Mouse (Mus musculus) cerebellum, postnatal 36 days (tissue): ENCODE data around the gene Rarb.

Experiments used
- DNase-seq, 2 experiments: peaks; one replicate each; pipeline ENCODE4 v3.0.0; 2021 to 2022; ENCODE audit warnings: mixed read lengths in 2 of 2

Gene Rarb

DNA sequence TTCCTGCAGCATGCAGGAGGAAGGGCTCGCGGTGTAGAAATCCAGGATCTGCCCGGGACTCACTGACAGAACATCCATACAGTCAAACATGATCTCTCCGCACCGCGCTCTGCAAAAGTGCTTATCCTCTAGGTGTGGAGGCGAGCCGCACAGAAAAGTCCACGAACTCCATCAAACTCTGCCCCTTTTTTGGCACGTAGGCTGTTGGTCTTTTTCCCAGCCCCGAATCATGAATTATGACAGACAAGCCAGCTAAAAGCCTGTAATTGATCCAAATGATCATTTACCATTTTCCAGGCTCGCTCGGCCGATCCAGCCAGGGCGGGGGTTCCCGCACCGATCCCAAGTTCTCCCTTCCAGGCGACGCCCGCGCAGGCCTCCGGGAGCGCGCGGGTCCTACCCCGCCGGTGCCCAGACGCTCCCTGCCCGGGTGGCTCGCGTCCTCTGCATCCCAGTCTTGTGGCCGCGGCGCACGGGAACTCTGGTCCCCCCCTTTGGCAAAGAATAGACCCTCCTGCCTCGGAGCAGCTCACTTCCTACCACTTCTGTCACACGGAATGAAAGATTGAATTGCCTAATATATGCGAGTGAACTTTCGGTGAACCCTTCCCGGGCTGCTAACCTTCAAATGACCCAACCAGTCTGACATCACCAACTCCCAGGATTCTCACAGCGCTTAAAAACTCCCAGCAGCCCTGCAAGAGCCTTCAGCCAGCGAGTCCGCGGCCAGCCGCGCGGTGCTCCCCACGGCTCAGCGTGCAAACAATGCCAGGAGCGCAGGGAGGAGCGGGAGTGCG, 243.8 kb downstream of the Rarb start:
- peak; percentile 49 to 60 for DNase-seq

- DNase-seq, result no peak
Measured at GRCm38 (mm10) chr14:16573475-16574171, 245.3 kb downstream of the Rarb start.

GRCm38 (mm10) chr14:16572755-16573340, 246.1 kb downstream of the Rarb start:
- no peak for DNase-seq

DNA sequence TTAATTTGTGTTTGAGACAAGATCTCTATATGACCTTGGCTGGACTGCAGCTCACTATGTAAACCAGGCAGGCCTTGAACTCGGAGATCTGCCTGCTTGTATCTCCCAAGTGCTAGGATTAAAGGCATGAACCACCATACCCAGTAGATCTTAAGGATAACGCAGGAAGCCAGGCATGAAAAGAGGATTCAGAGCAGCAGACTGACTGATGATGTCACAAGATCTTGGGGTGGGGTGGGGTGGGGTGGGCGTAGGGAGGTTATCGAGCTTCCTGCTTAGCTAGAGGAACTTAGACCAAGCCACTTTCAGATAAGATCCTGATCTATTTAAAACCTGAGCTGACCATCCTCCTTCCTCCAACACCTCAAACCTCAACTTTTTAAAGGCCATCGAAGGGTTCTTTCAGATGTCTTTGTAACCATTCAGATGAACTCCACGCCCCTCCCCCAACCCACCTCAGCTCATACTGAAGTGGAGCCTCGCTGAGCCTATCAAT, 249.4 kb downstream of the Rarb start:
- no peak for DNase-seq

DNA sequence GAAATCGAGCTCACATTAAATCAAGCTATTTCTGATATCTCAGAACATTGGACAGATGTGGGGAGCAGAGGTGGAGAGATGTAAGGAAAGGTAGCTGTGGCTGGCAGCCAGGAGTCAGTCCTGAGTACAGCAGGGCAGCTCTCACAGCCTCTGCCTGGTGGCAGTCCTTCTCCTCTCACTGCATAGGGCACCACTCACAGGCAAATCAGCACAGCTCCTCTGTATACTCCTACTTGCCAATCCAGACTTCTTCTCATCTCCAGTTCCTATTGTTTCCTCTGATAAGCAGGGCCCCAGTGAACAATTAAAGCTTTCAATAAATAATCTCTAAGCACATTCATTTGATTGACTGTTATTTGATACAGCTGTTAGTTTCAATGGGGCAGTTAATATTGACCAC, 252.0 kb downstream of the Rarb start:
- DNase-seq, result no peak

- DNase-seq, result no peak
Measured at GRCm38 (mm10) chr14:16563912-16564311, 255.0 kb downstream of the Rarb start.

GRCm38 (mm10) chr14:16561496-16562170, 257.3 kb downstream of the Rarb start:
- DNase-seq, result no peak

DNA sequence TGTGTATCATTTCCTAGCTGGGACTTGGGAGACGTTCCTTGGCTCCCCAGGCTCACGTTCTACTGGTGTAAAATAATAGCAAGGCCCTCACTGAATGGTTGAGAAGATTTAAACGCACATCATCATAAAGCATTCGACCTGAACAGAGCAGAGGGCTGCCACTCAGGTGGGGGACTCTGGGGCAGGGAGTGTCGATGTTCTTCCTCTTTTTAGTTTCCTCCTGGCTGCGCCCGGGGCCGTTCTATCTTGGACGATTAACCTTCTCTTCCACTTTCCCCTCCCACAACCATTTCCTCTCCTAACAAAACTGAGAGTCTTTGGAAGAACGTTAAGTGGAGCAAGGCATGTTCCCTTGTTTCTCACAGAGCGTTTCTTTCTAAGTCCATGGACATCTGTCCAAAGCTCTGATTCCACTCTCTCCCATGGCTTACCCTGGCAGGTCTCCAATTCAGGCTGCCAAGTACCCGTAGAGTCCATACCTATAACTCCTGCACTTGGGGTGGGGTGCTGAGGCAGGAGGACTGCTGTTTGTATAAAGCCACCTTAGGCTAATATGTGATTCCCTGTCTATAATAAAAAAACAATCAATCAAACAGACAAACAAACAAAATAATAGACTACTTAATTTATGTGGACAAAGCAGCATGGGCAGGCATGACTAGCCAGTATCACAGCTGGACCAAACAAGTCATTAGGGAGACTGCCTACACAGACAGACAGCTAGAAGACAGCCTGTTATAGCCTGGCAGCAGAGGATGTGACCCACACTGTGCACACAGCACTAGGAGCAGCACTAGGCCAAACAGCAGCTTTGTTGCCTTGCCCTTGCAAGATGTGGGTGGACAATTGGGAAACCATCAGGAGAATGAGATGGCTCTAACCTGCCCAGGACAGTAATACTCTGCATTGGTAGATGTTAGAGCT, 259.4 kb downstream of the Rarb start:
- peak in 1 of 2 experiments; percentile 14 for DNase-seq

- DNase-seq, result no peak
Measured at GRCm38 (mm10) chr14:16558033-16558432, 260.9 kb downstream of the Rarb start.

DNA sequence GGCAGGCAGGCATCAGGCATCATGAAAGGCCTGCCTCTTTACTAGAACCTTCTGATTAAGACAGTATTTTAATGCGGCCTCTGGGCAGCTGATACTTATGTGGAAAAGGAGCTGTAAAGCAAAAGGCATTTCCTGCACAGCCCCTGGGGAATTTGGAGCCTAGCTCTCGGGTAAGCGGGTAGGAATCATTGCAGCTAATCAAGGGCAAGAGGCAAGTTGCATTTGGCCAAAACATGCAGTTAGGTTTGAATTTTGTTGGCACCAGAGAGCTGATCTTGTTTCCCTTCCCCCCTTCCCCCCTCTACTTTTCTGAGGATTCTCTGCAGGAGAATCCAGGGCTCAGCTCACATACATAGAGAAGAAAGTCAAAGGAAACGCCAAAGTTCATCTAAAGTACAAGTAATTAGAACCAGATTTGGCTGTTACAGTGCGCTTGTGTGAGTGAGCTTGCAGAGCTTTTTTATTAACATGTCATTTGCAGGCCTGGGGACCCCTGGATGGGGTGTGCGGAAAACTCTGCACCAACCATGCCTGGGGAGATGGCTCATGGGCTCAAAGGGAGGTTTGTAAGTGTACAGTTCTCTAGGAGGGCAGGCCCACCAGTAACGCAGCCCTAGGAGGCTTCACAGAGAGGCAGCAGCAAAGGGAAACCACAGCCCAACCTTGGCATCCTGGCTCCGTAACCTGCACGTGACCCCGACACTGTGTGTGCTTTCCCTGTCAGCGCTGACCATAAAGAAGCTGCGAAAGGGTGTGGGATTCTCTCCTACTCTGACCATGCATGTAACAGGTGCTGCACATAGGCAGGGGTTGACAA, 264.1 kb downstream of the Rarb start:
- DNase-seq, result no peak

DNA sequence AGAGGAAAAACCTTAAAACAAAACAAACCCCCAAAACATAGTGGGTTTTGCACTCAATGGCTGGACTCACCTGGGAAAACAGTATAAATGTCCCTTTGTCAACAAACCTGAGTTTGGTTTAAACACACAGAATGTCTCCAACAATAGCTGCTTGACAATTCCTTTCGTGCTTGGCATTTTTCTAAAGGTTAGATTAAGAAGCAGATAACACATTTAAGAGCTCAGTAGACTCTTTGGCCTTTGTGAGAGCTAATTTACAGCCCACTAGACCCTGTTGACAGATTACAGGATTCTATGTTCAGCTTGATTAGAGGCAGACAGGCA, 264.7 kb downstream of the Rarb start:
- no peak for DNase-seq

GRCm38 (mm10) chr14:16552293-16552692, 266.7 kb downstream of the Rarb start:
- no peak for DNase-seq

- no peak for DNase-seq
Measured at GRCm38 (mm10) chr14:16551843-16552242, 267.1 kb downstream of the Rarb start.

GRCm38 (mm10) chr14:16548200-16548576, 270.8 kb downstream of the Rarb start:
- no peak for DNase-seq

DNA sequence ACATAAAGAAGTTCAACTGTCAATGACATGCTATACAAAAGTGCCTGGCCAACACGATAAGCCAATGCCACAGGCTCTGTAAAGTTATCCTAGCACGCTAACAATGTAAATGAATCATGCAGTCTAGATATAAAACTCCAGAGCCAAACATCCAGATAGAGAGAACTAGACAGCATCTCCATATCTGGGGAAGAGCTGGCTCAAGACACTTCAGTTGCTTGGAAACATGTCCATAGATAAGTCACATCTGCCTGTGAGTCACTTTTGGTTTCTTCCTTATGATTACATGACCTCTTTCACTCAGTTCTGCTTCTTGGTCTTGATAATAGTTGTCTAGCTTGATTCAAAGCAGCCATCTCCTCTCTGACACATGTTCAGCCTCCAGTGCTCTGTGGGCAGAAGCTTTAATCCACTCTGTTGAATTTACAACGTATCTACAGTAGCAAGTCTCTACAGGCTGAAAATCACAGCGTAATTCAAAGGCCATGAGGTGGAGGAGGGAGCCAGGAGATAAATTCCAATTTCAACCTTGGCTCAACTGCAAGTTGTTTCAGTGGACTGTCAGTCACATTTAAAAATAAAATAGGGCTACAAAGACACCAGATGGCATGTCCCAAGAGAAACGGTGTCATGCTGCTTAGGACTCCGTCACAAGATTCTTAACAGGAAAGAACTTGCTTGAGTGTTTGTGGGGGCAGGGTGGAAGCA, 271.3 kb downstream of the Rarb start:
- DNase-seq, result peak; percentile 20 to 49

DNA sequence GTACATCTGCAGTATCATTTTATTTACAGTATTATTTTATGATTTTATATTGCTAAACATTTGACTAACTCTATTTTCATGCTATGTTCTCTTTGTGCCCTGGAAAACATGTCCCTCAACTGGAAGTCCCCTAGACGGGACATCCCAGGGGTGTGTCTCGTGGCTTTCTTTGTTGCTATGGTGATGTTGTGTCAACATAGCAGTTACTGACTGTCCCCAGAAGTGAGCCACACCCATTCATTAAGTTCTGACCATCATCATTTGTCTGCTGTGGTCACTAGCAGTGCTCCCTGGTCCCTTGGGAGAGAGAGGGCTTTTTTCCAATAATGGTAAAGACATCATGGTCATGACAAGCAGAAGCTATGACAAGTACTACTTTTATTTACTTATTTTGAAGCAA, 274.0 kb downstream of the Rarb start:
- no peak for DNase-seq

DNA sequence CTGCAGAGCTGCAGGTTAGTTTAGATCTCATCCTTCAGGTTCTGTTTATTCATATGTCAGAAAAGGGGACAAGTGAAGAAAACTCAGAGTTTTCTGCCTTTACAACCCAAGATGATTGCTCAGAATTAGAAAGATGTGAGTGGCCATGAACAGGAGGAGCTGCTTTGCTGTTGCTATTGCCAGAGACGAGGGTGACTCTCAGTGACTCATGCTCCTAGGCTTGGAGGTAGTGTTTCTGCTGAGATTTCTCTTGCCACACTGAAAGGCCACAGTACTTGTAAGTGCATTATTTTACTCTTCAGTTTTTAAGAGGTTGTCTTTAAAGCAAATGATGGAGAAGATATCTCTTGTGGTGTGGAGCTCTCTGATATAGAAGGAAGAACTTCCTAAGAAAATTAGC, 277.3 kb downstream of the Rarb start:
- DNase-seq, result no peak

- DNase-seq, result no peak
Measured at GRCm38 (mm10) chr14:16537433-16537832, 281.5 kb downstream of the Rarb start.

DNA sequence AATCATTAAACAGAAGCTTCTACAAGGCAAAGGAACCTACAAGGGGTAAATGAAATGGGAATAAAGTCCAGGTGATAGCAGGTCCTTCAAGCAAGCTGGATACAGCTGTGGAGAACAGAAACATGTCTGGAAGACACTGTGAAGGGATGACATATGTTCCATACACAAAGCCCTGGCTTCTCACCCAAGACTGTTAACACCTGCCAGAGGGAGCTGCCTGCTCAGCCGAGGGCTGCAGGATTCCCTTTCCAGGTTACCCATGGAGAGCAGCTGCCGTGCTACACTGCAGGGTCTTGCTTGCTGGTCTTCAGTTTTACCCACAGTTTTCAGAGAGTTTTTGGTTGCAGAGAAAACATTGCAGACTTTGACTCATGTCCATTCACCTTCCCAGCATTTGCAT, 290.3 kb downstream of the Rarb start:
- DNase-seq, result no peak

GRCm38 (mm10) chr14:16526120-16526519, 292.8 kb downstream of the Rarb start:
- no peak for DNase-seq
